Mouse (Mus musculus) T-cell, adult 2 months (primary cell): ENCODE measurements around the gene Map4k1.

ENCODE experiments used
- DNase-seq: peaks from one replicate; pipeline ENCODE4 v3.0.0; 2022; ENCODE audit warnings: low spot score

Gene Map4k1

GRCm38 (mm10) chr7:28981651-28982273 lies at the start of gene Map4k1, which contains the start of gene Eif3k:
TSS of gene Map4k1 (plus strand) at chr7:28982050.
TSS of gene Eif3k (minus strand) at chr7:28981864.
- peak; percentile 98 for DNase-seq

- DNase-seq = no peak
These were observed 49.3 kb upstream of the Map4k1 start for GRCm38 (mm10) chr7:28932421-28933041.

- no peak for DNase-seq
These were observed 48.0 kb upstream of the Map4k1 start for GRCm38 (mm10) chr7:28933825-28934224.

- no peak for DNase-seq
These were observed 45.1 kb upstream of the Map4k1 start for GRCm38 (mm10) chr7:28936787-28937186.

- DNase-seq = no peak
These were observed 43.2 kb upstream of the Map4k1 start for GRCm38 (mm10) chr7:28938654-28939053.

GRCm38 (mm10) chr7:28939418-28940183 lies 42.2 kb upstream of the Map4k1 start:
- no peak for DNase-seq

- DNase-seq = no peak
These were observed 40.7 kb upstream of the Map4k1 start for GRCm38 (mm10) chr7:28941129-28941528.

GRCm38 (mm10) chr7:28941542-28941941 lies 40.3 kb upstream of the Map4k1 start:
- no peak for DNase-seq

GRCm38 (mm10) chr7:28943451-28944180 lies 38.2 kb upstream of the Map4k1 start:
- peak; percentile 19 for DNase-seq

GRCm38 (mm10) chr7:28944756-28945415 lies 37.0 kb upstream of the Map4k1 start:
- peak; percentile 30 for DNase-seq

- DNase-seq = no peak
These were observed 36.2 kb upstream of the Map4k1 start for GRCm38 (mm10) chr7:28945416-28946270.

- no peak for DNase-seq
These were observed 35.6 kb upstream of the Map4k1 start for GRCm38 (mm10) chr7:28946271-28946610.

GRCm38 (mm10) chr7:28948746-28949145 lies 33.1 kb upstream of the Map4k1 start:
- DNase-seq = no peak

- no peak for DNase-seq
These were observed 32.6 kb upstream of the Map4k1 start for GRCm38 (mm10) chr7:28949298-28949697.

- DNase-seq = no peak
These were observed 31.4 kb upstream of the Map4k1 start for GRCm38 (mm10) chr7:28950346-28951037.

- DNase-seq = no peak
These were observed 30.1 kb upstream of the Map4k1 start for GRCm38 (mm10) chr7:28951764-28952163.

- DNase-seq = no peak
These were observed 29.1 kb upstream of the Map4k1 start for GRCm38 (mm10) chr7:28952786-28953185.

GRCm38 (mm10) chr7:28953476-28954376 lies 28.1 kb upstream of the Map4k1 start:
- no peak for DNase-seq

GRCm38 (mm10) chr7:28954773-28955172 lies 27.1 kb upstream of the Map4k1 start:
- DNase-seq = no peak
